Mouse (Mus musculus) C2C12 (cell line): ENCODE data around the gene Akap2.

Experiments
- CEBPB ChIP-seq: IDR thresholded peaks from one replicate; pipeline ENCODE4 v1.6.1; 2011; ENCODE audit warnings: low read depth, mild to moderate bottlenecking, control low read depth, moderate library complexity
- CTCF ChIP-seq: IDR thresholded peaks from one replicate; pipeline ENCODE4 v1.5.1; 2011; ENCODE audit not compliant: control insufficient read depth, insufficient read depth, insufficient read length
- USF1 ChIP-seq: IDR thresholded peaks from one replicate; pipeline ENCODE4 v1.6.1; 2011; ENCODE audit warnings: low read depth, mild to moderate bottlenecking, control low read depth, moderate library complexity

DNA sequence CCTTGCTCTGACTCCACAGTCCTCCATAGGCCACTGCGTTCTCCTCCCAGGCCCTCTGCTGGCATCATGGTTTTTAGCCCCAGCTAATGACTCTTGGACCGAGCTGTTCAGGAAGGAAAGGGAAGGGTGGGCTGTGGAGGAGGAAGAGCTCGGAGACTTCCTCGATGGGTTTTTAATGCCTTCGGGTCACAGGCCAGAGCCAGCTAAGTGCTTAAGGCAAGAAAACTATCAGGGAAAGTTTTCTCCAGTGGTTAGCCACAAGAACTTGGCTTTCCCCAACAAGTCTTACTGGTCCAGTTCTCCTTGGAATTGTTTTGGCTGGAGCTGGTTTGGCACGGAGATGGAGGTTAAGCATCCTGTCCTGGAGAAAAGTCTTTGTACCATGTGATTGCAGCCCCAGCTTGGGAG lies 142.8 kb downstream of the Akap2 start:
- TF ChIP-seq CTCF (no peak), USF1 (no peak), CEBPB (no peak)
